Mouse (Mus musculus): Measurements from ENCODE around the gene Spag9. TPM values are rescaled to one million over a fixed set of nuclear protein-coding genes. Genes with fewer than 3 reads are reported as not detected.

The Spag9 gene
- total RNA-seq, 2 experiments from 2014 or later, result 121 to 130 TPM

DNA sequence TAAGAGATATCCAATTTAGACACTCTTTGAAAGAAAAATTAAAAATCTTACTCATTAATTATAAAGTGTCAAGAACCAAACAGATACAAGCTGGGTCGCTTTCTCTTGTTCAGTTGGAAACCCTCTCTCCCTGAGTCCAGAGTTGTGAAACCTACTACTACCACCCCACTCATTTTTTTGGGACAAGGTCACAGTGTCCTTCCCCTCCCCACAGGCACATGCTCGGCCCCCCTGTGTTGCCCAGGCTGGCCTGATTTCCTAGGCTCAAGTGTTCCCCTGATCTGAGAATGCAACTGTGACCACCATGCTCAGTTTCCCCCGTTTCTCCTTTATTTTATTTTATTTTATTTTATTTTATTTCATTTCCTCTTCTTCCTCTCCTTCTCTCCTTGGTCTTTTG is 158.3 kb downstream of the Spag9 start:
- no peak for DNase-seq

DNA sequence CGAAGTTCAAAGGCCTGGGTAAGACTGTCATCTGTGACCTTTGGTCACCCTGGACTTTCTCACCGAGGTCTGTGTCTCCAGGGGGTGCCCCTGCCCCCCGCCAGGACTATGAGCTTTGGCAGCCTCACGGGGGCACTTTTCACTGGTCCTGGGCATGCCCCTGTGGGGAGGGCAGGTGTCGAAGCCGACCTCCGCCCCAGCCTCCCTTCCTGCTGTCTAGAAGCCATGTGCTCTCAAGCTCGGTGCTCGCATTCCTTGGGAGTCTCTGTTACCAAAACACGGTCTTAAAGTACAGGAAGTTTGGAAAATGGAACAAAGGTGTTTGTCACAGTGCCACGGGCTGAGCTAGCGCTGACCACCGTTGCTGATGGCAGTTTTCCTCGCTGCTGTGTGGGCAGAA is 162.6 kb downstream of the Spag9 start:
- no peak for DNase-seq

DNA sequence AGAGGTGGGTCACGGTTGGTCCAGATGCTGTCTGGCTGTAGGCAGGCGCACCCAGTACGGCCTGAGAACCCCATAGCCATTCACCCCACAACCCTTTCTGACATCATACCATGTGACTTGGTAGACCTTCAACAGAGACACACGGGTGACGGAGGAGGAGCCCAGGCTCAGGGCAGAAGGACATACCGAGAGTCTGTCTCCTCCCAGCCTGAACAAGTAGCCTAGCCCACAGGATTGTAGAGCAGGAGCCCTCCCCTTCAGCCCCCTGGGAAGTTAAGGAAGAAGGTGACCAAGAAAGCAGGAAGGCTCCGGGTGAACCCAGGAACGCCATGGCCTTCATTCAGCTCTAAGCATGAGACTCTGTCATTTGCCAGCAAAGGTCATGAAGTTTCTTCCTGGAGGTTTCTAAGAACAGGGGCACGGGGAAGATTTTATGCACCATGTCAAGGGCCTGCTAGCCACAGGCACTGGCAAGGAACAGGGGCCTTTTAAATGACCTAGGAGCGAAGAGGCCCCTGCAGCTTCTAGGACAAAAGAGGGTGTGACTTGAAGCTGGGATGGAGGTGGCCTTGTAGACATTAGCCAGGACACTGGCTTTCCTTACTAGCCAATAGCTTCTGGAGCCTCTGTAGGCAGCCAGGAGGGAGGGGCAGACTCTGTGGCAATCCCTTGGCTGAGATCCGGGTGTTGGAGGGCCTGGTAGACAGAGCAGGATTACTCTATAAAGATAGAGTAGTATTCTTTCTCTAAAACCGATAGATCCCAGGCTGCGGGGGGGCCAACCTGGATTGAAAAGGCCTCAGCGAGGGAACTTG is 163.4 kb downstream of the Spag9 start:
- DNase-seq, result no peak

DNA sequence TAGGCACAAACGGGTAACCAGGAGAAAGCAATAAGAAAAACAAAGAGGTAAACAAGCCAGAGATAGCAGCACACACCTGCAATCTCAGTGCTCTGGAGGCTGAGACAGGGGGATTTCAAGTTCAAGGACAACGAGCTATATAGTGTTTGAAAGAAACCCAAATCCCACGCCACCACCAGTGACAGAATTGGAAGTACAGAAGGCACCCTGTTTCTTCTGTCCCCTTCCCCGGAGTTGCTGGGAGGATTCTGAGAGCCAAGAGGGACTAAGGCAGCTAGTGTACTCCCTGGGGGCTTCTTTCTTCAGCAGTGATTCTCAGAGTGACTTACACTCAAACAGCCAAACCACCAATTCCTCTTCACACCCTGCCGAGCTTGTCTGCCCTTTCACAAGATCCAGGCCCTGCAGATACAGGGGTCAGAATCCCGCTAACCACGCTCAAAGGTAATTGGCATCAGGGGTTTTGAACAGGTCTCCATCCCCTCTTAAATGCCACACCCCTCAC is 164.1 kb downstream of the Spag9 start:
- no peak for DNase-seq

DNA sequence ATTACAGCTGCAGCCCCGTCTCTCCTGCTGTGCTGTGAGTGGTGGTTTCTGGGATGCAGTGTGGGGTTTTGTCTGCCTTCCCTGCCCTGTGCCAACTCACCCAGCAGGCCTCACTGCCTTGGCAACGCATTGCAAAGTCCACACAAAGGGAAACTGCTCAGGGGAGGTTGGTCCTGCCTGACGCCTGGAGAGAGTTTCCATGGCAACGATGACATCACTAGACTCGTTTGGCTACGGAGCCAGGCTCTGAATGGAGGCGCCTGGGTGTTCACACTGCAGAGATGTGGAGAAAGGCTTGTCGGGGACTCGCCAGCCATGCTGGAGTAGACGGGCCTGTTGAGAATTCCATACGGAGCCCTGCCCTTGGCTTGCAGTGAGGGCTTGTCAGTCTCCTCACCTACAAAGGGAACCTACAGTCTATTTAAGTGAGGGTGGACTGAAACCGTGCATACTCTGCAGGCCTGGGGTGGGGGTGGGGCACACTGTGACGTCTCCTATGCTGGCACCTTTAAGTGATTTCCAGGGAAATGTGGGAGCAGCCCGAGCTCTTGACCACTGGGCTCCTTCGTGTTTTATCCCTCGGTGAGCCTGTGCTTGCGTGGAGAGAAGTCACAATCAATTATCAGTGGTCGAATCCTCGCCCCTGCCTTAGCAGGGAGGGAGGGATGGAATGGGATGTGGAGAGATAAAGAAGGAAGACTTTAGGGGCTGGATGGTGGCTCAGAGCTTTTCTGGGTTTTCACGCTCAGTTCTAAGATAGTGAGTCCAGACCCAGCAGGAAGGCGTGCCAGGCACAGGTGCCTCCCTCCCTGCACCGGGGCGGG is 164.8 kb downstream of the Spag9 start:
- peak; percentile 53 for DNase-seq

DNA sequence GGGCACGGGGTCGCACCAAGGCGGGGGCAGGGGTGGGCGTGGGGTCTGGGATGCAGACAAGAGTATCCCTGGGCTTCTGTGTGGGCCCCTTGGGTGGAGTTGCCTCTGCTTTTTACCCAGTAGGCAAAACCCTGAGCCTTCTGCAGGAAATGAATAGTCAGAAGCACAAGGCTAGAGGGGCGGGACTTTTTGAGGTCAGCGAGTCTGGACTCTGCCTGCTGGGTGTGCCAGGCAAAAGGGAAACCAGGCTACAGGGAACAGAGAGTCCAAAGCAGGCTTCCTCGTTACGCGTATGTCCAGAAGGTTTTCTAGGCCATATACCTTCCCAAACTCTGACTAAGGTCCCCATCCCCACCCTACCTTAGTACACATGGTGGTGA is 165.4 kb downstream of the Spag9 start:
- DNase-seq, result no peak

DNA sequence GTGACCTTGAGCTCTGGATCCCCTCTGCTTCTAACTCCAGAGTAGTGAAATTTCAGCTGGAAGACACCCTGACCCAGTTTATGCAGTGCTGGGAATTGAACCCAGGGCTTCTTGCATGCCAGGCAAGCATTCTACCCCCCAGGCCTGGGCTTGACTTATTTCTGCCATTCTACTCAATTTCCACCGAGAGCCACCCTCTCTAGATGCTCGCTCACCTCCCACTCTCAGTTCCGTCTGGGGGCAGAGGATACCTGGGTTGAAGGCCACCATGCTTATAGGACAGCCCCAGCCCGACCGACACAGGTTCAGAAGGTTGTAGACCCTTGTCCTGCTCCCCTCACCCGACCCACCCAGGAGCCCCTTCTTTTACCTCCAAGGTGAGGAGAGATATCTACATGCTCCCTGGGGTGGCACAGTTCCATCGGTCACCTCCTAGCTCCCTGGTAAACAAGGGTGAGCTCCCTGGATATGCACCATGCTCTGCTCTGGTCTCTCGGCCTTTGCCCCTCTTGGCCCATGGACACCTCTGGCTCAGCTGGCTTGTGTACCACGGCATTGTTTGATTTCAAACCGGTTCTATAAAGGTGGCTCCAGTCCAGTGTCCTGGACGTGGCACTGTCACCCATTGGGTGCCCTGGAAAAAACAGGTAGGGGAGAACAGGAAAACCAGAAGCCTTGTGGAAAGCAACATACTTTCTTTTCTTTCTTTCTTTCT is 166.1 kb downstream of the Spag9 start:
- no peak for DNase-seq

DNA sequence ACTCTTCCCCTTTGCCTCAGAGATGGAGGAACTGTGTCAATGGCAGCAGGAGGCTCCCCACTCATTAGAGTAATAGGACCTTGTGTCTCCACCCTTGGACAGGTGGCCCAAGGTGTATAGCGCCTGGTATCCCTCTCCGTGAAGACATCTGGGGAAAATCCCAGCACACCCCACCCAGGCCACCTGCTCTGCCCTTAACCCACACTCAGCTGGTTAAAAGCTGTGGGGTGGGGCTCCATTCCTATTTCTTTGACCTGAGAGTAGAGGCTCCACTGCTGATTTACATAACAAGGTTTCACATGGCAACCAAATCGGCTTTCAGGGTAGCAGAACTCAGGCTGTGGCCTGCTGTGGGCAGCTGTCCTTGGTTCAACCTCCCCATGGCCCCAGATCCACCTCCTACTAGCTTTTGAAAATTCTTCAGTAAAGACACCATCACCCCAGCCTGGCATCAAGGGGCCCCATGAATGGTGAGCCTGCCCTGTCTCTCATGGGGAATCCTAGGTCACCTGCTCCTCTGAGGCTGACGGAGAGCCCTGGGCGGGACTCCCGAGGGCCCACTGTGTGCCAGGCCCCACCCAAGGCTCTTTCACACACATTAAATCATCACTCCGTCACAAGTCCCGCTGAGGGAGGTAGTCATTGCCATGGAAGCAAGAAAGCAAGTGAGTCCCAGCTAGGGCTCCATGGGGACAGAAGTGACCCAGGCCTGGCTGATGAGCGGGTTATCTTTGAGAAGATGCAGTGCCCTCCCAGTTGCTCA is 167.3 kb downstream of the Spag9 start:
- no peak for DNase-seq

DNA sequence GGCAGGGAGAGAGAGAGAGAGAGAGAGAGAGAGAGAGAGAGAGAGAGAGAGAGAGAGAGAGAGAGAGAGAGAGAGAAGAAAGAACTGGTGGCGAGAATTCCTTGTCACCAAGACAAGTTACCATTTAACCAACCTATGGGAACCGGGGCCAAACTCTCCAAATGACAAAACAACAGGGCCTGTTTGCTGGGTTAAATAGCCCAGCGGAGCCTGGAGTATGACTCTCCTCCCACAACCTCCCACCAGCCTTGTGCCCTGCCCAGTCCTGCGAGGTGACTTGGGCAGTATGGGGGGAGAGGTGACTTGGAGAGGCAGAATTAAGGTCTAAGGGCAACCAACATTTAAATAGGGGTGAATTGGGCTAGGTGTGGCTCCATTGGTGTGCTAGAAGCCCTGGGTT is 169.9 kb downstream of the Spag9 start:
- DNase-seq, result no peak

DNA sequence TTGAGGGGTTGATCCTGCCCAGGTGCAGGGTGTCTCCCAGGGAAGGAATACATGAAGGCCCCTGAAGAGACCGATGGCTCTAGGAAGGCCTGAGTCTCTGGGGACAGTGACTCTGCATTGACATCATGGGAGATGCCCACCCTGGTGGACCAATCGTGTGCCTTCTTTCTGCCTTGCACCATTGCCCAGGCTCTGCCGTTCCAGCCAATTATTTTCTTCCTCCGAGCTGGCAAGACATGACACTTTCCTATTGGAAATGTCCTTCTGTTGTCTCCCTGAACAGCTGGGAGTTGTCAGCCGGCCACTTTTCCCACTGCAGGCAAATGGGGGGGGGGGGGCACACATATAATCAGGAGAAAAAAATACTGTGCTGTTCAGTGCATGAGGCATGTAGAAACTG is 172.3 kb downstream of the Spag9 start:
- DNase-seq, result no peak

DNA sequence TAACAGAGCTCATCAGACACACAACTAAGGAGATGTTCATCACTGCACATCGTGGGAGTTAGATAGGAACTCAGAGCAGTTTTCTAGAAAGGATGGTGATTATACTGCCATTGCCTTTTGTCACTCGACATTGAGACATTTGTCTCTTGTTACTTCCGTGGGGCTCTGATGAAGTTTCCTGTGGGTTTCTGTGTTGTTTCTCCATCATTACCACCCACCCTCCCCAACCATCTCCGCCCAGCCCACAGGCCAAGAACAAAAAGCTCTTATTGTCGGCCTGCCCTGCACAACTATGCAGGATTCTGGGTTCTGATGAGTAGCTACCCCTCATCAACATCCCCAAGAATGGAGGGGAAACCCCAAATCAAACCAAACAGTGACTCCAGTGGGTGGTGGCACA is 173.7 kb downstream of the Spag9 start:
- no peak for DNase-seq

DNA sequence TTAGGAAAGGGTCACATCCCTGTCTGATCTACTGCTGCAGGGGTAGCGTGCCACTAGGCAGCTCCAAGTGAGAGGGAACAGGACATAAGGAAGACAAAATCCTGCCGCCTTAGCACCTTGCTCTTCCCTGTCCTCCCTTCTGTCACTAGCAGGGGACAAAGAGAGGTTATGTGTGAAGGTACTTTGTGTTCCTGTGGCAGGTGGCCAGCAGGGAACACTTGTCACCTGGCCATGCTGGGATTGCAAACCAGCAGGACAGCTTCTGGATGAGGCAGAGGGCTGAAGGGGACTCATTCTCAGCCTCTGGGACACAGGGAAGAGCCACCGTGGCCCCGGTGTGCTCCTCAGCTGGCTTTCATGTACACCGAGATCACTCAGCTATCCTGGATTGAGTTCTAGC is 175.8 kb downstream of the Spag9 start:
- no peak for DNase-seq

DNA sequence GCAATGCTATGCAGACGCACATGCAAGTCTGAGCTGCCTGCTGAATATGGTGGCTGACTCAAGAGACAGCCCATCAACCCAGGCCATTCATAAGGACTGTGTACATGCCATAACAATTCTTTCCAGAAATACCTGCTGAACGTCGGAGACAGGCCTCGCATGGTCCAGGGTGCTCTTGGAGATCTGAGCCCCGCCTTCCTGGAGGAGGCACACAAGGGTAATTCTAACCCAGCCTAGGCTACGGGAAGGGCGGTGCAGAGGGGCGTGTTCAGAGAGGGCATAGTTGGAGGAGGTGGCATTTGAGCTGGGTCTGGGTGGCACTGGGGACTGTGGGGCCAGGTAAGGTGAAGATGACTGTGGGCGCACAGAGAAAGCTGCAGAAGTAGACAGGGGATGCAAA is 176.3 kb downstream of the Spag9 start:
- no peak for DNase-seq

DNA sequence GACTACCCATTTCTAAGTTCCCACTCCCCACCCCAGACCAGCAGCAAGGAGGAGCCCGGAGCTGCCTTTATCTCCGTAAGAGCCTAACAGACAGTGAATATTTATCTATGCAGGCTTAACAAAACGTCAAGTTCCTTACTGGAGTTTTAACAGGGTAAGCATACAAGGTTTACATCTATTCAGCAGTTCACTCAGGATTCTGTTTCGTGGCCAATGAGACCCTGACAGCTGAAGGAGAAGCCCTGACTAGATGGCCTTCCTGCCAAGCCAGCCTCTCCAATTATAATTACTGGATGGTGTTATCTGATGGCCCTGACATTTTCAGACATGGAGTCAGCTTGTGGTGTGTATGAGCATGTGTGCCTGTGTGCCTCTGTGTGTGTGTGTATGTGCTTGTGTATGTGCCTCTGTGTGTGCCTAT is 177.8 kb downstream of the Spag9 start:
- DNase-seq, result no peak

DNA sequence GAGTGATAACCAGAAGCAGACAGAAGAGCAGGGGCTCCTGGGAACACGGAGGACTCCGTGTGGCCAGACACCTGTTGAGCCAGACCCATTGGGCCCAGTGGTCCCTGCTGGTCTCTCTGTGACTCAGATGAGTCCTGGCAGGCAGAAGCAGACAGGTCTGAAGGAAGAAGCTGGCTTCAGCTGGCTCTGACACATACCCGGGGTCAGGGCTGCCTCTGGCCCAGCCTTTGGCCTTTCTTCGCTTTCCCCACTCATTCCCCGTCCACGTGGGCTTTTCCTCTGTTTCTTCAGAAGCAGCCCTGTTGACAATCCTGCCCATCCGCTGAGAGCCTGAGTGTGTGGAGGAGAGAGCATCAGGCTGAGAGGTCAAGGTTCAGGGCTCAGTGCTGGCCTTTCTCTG is 179.4 kb downstream of the Spag9 start:
- no peak for DNase-seq

Other genes starting within 250 kb of the Spag9 start
- gene Utp18, start 110.3 kb upstream of the Spag9 start, total RNA-seq (2021), result 10 to 100 TPM in 1 of 2 experiments, 1 to 10 TPM in 1; 9.7 to 12.9 TPM
- gene Mbtd1, start 110.2 kb upstream of the Spag9 start, total RNA-seq (2021), result 10 to 100 TPM; 22.9 to 31.2 TPM
- gene Nme2, start 39.8 kb upstream of the Spag9 start, total RNA-seq (2021), result 100 to 1,000 TPM; 511 to 591 TPM
- 10 to 100 TPM; 30.2 to 31.3 TPM for gene Gm20390, start 27.8 kb upstream of the Spag9 start, total RNA-seq (2021)
- gene Nme1, start 27.6 kb upstream of the Spag9 start, total RNA-seq (2021), result 10 to 100 TPM; 22.9 to 23.3 TPM
- 100 to 1,000 TPM in 1 of 2 experiments, 10 to 100 TPM in 1; 85.6 to 102 TPM for gene Tob1, start 215.4 kb downstream of the Spag9 start, total RNA-seq (2021)
- 1 to 10 TPM; 1.9 to 2.6 TPM for gene Wfikkn2, start 249.9 kb downstream of the Spag9 start, total RNA-seq (2021)

Measured in gastrocnemius, postnatal 10 days (tissue).